Mouse (Mus musculus) neural tube, embryonic 11.5 days (tissue): Measurements from ENCODE around the gene Cabp7. TPM values are rescaled to one million over a fixed set of nuclear protein-coding genes. Genes with fewer than 3 reads are reported as not detected.

ENCODE experiments used
- ATAC-seq: fragments of 200-750 bp; cut with Nextera tagmentation; 2 replicates; pipeline ENCODE4 v1.8.0; 2017; ENCODE audit warnings: moderate number of reproducible peaks, mild to moderate bottlenecking, moderate TSS enrichment, moderate library complexity; ENCODE audit not compliant: insufficient read depth, low FRiP score, low TSS enrichment
- DNase-seq: peaks from one replicate; pipeline ENCODE4 v3.0.0-alpha.2; 2015; ENCODE audit warnings: low spot score
- H3K27ac ChIP-seq: fragments of 300-500 bp; sonication (generic); 2 replicates; pipeline ENCODE4 v1.5.1; 2014; ENCODE audit warnings: low read depth, mild to moderate bottlenecking, low read length
- H3K27me3 ChIP-seq: fragments of 300-500 bp; sonication (generic); 2 replicates; pipeline ENCODE4 v1.6.1; 2014; ENCODE audit warnings: mild to moderate bottlenecking, low read length, mixed read lengths; ENCODE audit not compliant: control insufficient read depth, insufficient read depth
- H3K36me3 ChIP-seq: fragments of 300-500 bp; sonication (generic); 2 replicates; pipeline ENCODE4 v1.6.1; 2014; ENCODE audit warnings: mild to moderate bottlenecking, low read length, moderate library complexity, mixed read lengths; ENCODE audit not compliant: control insufficient read depth, insufficient read depth
- H3K4me1 ChIP-seq: fragments of 300-500 bp; sonication (generic); 2 replicates; pipeline ENCODE4 v1.6.1; 2014; ENCODE audit warnings: low read length, mixed read lengths; ENCODE audit not compliant: control insufficient read depth, insufficient read depth
- H3K4me2 ChIP-seq: fragments of 300-500 bp; sonication (generic); 2 replicates; pipeline ENCODE4 v1.6.1; 2014; ENCODE audit warnings: low read depth, mild to moderate bottlenecking, moderate library complexity
- H3K4me3 ChIP-seq: fragments of 300-500 bp; sonication (generic); 2 replicates; pipeline ENCODE4 v1.5.1; 2014; ENCODE audit warnings: low read depth, low read length
- H3K9ac ChIP-seq: fragments of 300-500 bp; sonication (generic); 2 replicates; pipeline ENCODE4 v1.6.1; 2014; ENCODE audit warnings: mild to moderate bottlenecking, low read length
- H3K9me3 ChIP-seq: fragments of 300-500 bp; sonication (generic); 2 replicates; pipeline ENCODE4 v1.6.1; 2016; ENCODE audit warnings: low read length; ENCODE audit not compliant: control insufficient read depth
- WGBS: fragments of 180-500 bp; shearing (Covaris S2); extraction: QIAGEN DNeasy Blood & Tissue Kit; methylation state at CpG from one replicate; pipeline ENCODE4 v1.1.7; 2014; 5-methylcytosine and 5-hydroxymethylcytosine counted together
- polyA plus RNA-seq: library from polyadenylated mRNA; unstranded; fragments of >200 nt; fragmentation: Nextera tagmentation; extraction: Ambion mirVana; gene quantifications from 2 replicates; pipeline ENCODE4 v1.2.1, GENCODE M21; 2014

Gene Cabp7
- polyA plus RNA-seq, 1 experiment from 2014 or later: 3.4 TPM

- peaks cover 2% of the 10 kb centered on the region; the same call in 1 of the 2 replicates for H3K36me3 ChIP-seq
- ATAC-seq (no peak), DNase-seq (no peak)
- H3K4me2 ChIP-seq: no peak overlapping the region
- H3K4me3 ChIP-seq: no peak overlapping the region
- H3K9me3 ChIP-seq: no peaks in the 10 kb centered on the region
- H3K9ac ChIP-seq: no peak overlapping the region
- WGBS: 69% methylated on average over 8 of the region's 8 CpGs
- H3K27me3 ChIP-seq: no peaks in the 10 kb centered on the region
- peaks cover 3% of the 10 kb centered on the region; the same call in 1 of the 2 replicates for H3K4me1 ChIP-seq
- H3K27ac ChIP-seq: no peak overlapping the region
These were observed 24.9 kb downstream of the Cabp7 start for GRCm38 (mm10) chr11:4721728-4722127.

- DNase-seq (no peak), ATAC-seq (no peak)
- WGBS: 44% methylated on average over 7 of the region's 7 CpGs
- H3K36me3 ChIP-seq: no peaks in the 10 kb centered on the region; the same call in 1 of the 2 replicates
- no peak overlapping the region for H3K9ac ChIP-seq
- no peak overlapping the region for H3K4me2 ChIP-seq
- no peak overlapping the region for H3K27ac ChIP-seq
- no peaks in the 10 kb centered on the region for H3K27me3 ChIP-seq
- H3K9me3 ChIP-seq: no peaks in the 10 kb centered on the region
- no peak overlapping the region for H3K4me3 ChIP-seq
- H3K4me1 ChIP-seq: peaks cover 3% of the 10 kb centered on the region; the same call in 1 of the 2 replicates
These were observed 25.5 kb downstream of the Cabp7 start for GRCm38 (mm10) chr11:4720900-4721580.

- Histone ChIP-seq H3K36me3 (no peaks in the 10 kb centered on the region; the same call in 1 of the 2 replicates), H3K27ac (no peak overlapping the region), H3K9ac (no peak overlapping the region), H3K9me3 (no peaks in the 10 kb centered on the region), H3K4me3 (no peak overlapping the region), H3K4me1 (peaks cover 3% of the 10 kb centered on the region; the same call in 1 of the 2 replicates), H3K27me3 (no peaks in the 10 kb centered on the region), H3K4me2 (no peak overlapping the region)
- WGBS: 63% methylated on average over 11 of the region's 11 CpGs
- DNase-seq (no peak), ATAC-seq (no peak)
These were observed 26.2 kb downstream of the Cabp7 start for GRCm38 (mm10) chr11:4720393-4720792.

- H3K27ac ChIP-seq: no peak overlapping the region
- WGBS: 91% methylated on average over 9 of the region's 9 CpGs
- H3K4me1 ChIP-seq: peaks cover 3% of the 10 kb centered on the region; the same call in 1 of the 2 replicates
- no peak for DNase-seq
- H3K4me3 ChIP-seq: no peak overlapping the region
- H3K36me3 ChIP-seq: no peaks in the 10 kb centered on the region; the same call in 1 of the 2 replicates
- H3K9me3 ChIP-seq: no peaks in the 10 kb centered on the region
- no peak overlapping the region for H3K4me2 ChIP-seq
- H3K9ac ChIP-seq: no peak overlapping the region
- no peaks in the 10 kb centered on the region for H3K27me3 ChIP-seq
- ATAC-seq: no peak
These were observed 26.6 kb downstream of the Cabp7 start for GRCm38 (mm10) chr11:4719961-4720360.

- H3K9ac ChIP-seq: no peak overlapping the region
- H3K4me1 ChIP-seq: peaks cover 3% of the 10 kb centered on the region; the same call in 1 of the 2 replicates
- H3K4me3 ChIP-seq: no peak overlapping the region
- DNase-seq: no peak
- 84% methylated on average over 5 of the region's 5 CpGs for WGBS
- no peak overlapping the region for H3K27ac ChIP-seq
- no peaks in the 10 kb centered on the region for H3K27me3 ChIP-seq
- ATAC-seq: no peak
- no peaks in the 10 kb centered on the region for H3K9me3 ChIP-seq
- H3K36me3 ChIP-seq: no peaks in the 10 kb centered on the region; the same call in 1 of the 2 replicates
- no peak overlapping the region for H3K4me2 ChIP-seq
These were observed 28.0 kb downstream of the Cabp7 start for GRCm38 (mm10) chr11:4718548-4718947.

- WGBS: 89% methylated on average over 5 of the region's 5 CpGs
- Histone ChIP-seq H3K27me3 (no peaks in the 10 kb centered on the region), H3K4me1 (peaks cover 3% of the 10 kb centered on the region; the same call in 1 of the 2 replicates), H3K9me3 (no peaks in the 10 kb centered on the region), H3K36me3 (no peaks in the 10 kb centered on the region), H3K9ac (no peak overlapping the region), H3K4me3 (no peak overlapping the region), H3K27ac (no peak overlapping the region), H3K4me2 (no peak overlapping the region)
- no peak for DNase-seq
- ATAC-seq: no peak
These were observed 29.9 kb downstream of the Cabp7 start for GRCm38 (mm10) chr11:4716530-4717236.

GRCm38 (mm10) chr11:4715596-4715995 lies 31.0 kb downstream of the Cabp7 start:
- 85% methylated on average over 4 of the region's 4 CpGs for WGBS
- no peak overlapping the region for H3K4me2 ChIP-seq
- H3K9ac ChIP-seq: no peak overlapping the region
- no peak overlapping the region for H3K27ac ChIP-seq
- H3K36me3 ChIP-seq: no peaks in the 10 kb centered on the region
- H3K4me1 ChIP-seq: no peaks in the 10 kb centered on the region
- H3K9me3 ChIP-seq: no peaks in the 10 kb centered on the region
- no peak overlapping the region for H3K4me3 ChIP-seq
- DNase-seq (no peak), ATAC-seq (no peak)
- no peaks in the 10 kb centered on the region for H3K27me3 ChIP-seq

GRCm38 (mm10) chr11:4714727-4715126 lies 31.9 kb downstream of the Cabp7 start:
- 90% methylated on average over 4 of the region's 4 CpGs for WGBS
- Histone ChIP-seq H3K9me3 (no peaks in the 10 kb centered on the region), H3K4me3 (no peak overlapping the region), H3K27ac (no peak overlapping the region), H3K36me3 (no peaks in the 10 kb centered on the region), H3K4me2 (no peak overlapping the region), H3K27me3 (no peaks in the 10 kb centered on the region), H3K4me1 (no peaks in the 10 kb centered on the region), H3K9ac (no peak overlapping the region)
- ATAC-seq (no peak), DNase-seq (no peak)

GRCm38 (mm10) chr11:4712822-4713221 lies 33.8 kb downstream of the Cabp7 start:
- H3K36me3 ChIP-seq: no peaks in the 10 kb centered on the region
- ATAC-seq: no peak

More at GRCm38 (mm10) chr11:4712822-4713221, 33.8 kb downstream of the Cabp7 start:
- Histone ChIP-seq H3K27me3 (no peaks in the 10 kb centered on the region), H3K9me3 (no peaks in the 10 kb centered on the region), H3K27ac (no peak overlapping the region), H3K4me1 (no peaks in the 10 kb centered on the region), H3K4me2 (no peak overlapping the region), H3K9ac (no peak overlapping the region), H3K4me3 (no peak overlapping the region)
- DNase-seq: no peak
